Mouse (Mus musculus) thymus, postnatal 25 days (tissue): ENCODE results near the gene Scn4b.
A peak's percentile ranks its signal among the peaks of the same experiment; 100 is the strongest.

ENCODE experiments used
- DNase-seq: peaks from one replicate; pipeline ENCODE4 v3.0.0; 2022

Scn4b gene

DNA sequence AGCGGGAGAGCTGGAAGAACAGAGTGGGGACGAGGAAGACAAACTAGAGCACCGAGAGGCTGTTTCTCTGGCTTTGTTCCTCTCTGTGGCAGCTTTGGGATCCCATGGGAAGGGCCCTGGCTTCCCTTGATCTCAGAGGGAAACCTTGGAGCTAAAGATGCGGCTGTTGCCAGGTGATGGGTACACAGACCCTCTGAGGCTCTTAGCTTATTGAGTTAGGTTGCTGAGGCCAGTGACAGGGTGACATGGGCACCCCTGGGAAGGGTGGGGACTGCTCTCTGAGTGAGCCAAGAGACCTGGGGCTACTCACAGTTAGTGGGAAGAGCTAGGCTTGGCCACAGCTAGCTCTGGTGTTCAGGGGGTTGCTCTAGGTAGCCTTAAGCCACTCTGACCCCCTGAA, 57.3 kb downstream of the Scn4b start:
- no peak for DNase-seq

DNA sequence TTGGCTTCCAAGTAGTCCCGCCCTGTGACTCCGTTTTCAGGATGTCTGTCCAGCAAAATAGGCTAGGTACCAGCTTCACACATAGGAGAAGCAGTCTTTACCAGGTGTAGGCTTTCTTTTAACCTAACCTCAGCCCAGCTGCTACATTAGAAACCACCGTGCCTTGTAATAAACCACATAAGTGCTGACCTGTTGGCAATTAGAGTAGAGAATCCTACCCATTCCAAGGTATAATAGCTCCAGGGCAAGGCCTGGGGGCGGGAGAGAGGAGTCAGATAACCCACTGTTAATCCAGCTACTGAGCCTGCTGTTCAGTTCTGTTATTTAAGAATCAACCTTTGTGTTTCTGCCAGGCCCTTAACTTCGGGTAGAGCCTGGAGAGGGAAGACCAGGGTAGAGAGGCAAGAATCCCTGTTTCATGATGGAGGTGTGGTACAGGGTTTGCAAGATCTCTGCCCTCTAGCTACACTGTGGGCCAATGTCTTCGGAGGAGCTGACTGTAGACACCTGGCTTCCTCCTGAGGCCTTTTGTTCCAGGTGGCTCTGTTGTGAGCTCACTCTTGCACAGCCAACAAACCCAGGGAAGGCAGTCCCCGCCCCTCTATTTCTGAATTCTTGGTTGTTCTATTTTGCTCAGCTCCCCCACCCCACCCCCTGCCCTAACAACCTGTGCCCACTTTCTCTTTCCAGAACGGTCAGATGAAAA, 58.1 kb downstream of the Scn4b start:
- peak; percentile 65 for DNase-seq

DNA sequence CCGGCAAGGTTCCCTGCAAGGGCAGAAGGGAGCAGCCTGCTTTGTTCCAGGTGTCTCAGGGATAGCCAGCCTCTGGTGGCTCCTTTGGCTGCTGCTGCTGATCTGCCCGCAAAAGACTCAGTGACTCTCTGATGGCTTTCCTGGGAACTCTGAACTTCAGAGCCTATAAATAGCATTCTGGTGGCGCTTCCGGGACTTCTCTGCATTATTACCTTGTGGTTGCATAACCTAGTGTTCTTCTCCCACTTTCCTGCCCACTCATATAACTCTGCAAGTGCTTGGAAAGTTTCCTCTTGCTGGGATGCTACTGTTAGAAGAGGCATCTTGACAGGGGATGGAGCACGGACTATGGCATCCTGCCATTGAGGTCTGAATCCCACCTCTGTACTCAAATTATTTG, 59.4 kb downstream of the Scn4b start:
- DNase-seq: no peak

DNA sequence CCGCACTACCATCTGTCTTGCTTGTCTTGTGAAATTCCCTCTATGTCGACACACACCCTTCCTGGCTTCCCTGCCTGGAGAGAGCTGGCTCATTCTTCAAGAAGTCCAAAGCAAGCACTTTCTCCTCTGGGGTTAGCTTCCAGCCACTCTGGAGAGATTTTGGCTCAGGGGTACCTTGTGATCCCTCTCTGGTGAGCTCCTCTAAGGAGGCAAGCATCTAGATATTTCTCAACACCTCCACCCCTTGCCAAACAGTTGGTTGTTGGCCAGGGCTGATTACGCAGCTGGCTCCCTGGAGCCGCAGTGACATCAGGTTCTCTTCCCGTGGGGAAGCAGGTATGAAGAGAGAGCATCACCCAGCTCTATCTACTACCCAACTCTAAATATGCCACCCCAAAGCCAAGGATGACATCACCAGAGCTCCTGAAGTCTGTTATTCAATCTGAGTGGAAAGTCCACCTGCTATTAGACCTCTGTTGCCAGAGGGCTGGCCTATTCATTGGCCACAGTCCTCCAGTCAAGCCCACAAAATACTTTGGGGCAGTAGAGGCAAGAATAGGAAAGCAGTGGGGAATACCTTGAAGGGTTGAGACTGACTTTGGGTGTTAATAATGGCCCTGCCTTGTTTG, 63.2 kb downstream of the Scn4b start:
- DNase-seq: no peak

DNA sequence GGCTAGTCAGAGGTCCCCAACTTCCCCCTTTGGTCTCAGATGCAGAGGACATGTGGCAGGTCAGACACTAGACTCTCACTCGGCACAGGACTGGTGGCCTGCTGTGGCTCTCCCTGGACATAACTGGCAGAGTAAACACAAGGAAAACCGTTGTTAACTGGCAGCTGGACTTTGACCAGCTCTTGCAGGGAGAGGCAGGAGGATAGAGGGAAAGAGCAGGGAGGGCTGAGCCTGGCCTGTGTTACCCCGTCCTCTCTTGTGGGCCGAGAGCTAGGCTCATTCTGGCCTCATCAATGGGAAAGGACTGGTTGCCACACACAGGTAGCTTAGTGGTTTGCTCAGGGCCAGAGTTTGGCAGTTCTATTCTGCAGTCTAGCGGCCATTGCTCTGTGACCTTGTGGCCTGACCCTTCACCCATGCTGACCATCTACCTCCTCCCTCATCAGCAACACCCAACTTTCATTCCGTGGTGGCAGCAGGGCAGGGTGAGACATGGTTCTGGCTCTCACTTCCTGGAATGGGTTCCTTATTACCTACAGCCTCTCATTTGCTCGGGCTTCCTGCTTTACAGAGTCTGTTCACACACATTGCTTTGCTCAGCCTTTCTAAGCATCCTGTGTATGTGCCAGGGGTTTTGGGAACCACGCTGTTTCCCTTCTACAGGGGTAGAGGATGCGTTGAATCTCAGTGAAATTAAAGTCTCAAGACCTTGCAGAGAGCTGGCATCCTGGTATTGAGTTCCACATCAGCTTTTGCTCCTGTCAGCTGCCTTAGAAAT, 64.0 kb downstream of the Scn4b start:
- no peak for DNase-seq
